Mouse (Mus musculus): Measurements from ENCODE around the gene Tmem163. TPM values are rescaled to one million over a fixed set of nuclear protein-coding genes. Genes with fewer than 3 reads are reported as not detected.

Gene Tmem163
- total RNA-seq, 1 experiment from 2014 or later: 12.4 TPM

GRCm38 (mm10) chr1:127464041-127464440 is 215.3 kb downstream of the Tmem163 start:
- no peak for ATAC-seq (replicated peaks; ENCODE audit: insufficient number of reproducible peaks, low FRiP score, low TSS enrichment, poor library complexity, severe bottlenecking)

DNA sequence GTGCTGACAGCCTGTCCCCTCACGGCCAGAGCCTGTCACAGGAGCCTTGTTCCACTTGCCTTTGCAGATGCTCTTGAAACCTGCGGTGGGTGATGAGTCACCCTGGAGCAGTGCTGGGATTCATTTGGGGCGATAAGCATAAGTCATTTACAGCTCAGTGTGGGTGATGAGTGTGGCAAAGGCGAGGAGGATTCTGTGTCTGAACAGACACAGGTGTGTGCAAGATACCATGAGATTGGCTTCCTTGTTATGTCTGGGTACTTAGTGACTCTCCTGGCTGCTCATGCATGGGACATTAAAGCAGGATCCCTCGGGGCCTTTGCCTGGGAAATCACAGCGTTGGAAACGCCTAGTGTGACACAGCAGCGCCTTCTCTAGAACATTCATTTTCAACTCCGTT is 218.3 kb downstream of the Tmem163 start:
- ATAC-seq (replicated peaks; ENCODE audit: insufficient number of reproducible peaks, low FRiP score, low TSS enrichment, poor library complexity, severe bottlenecking): no peak

DNA sequence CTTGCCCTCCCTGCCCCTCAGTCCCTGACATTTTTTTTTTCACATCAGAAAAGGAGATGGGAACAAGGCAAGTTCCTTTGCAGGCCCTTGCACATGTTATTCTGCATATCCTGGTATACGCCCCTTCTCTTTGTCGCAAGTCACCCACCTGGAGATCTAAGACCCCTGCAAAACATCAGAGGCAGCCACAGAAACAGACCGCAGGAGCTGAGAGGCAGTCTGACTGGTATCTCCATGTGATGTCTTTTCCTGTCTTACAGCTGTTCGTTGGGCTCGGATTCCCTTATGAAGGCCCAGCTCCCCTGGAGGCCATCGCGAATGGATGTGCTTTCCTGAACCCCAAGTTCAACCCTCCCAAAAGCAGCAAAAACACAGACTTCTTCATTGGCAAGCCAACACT is 219.8 kb downstream of the Tmem163 start:
- no peak for ATAC-seq (replicated peaks; ENCODE audit: insufficient number of reproducible peaks, low FRiP score, low TSS enrichment, poor library complexity, severe bottlenecking)

GRCm38 (mm10) chr1:127459015-127459451 is 220.3 kb downstream of the Tmem163 start:
- ATAC-seq (replicated peaks; ENCODE audit: insufficient number of reproducible peaks, low FRiP score, low TSS enrichment, poor library complexity, severe bottlenecking): no peak

- ATAC-seq (replicated peaks; ENCODE audit: insufficient number of reproducible peaks, low FRiP score, low TSS enrichment, poor library complexity, severe bottlenecking): no peak
Measured at GRCm38 (mm10) chr1:127453397-127453796, 226.0 kb downstream of the Tmem163 start.

DNA sequence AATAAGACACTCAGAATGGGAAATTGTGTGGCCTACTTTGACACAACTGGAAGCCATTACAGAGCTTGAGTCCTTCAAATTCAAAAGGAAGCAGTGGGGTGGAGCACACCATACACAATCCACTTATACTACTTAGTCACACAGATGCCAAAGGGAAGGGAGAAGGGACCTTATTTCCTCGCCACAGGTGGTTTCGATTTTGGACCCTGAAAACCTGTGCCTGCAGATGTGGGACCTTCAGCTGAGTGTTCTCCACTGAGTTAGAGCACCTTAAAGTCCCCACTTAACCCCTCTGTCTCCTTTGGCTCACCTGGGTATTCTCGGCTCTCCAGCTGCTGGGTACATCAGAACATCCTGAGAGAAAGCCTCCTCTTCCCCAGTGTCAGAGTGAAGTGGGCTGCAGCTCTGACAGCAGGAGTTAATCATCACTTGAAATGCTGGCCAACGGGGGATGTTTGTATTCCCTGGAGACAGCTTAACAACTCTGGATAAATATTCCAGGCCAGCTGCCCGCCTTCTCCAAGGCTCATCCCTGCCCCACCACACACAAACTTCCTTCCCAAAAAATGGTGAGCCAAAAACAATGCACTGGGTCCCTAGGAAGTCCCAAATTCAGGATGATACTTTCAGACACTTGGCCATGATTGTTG is 234.4 kb downstream of the Tmem163 start:
- ATAC-seq (replicated peaks; ENCODE audit: insufficient number of reproducible peaks, low FRiP score, low TSS enrichment, poor library complexity, severe bottlenecking): no peak

- ATAC-seq (replicated peaks; ENCODE audit: insufficient number of reproducible peaks, low FRiP score, low TSS enrichment, poor library complexity, severe bottlenecking): no peak
Measured at GRCm38 (mm10) chr1:127442880-127443877, 236.2 kb downstream of the Tmem163 start.

DNA sequence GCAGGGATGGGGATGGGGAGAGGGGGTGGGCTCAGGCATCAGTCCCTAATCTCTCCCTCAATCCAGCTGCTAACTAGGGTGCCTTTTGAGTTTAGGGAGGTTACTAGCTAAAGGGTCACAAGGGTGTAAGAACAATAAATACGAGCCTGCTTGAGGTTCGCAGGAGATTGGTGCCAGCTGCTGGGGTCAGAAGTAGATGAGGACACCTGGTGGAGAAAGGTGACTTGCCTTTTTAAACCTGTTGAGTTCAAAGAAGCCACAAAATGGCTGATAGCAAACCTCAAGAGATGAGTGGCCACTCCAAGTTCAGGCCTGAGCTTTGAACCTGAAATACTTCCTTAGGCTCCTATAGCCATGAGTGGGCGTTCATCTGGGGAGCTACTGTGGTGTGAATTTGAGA is 237.6 kb downstream of the Tmem163 start:
- no peak for ATAC-seq (replicated peaks; ENCODE audit: insufficient number of reproducible peaks, low FRiP score, low TSS enrichment, poor library complexity, severe bottlenecking)

DNA sequence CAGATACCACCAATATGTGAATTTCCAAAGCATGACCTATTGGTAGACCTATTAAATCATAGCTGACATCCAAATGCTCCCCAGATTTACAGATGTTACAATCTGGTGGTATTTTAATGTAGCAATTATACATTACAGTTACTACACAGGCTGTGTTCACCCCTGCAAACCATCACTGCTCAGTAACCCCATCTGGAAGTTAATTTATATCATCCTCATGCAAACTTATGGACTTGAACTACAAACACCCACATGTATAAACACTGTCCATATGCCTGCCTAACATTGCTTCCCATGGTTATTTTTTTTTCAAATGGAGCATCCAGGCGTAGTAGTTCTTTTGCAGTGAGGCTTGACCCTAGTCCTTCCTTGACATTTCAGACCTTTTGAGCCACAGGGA is 238.3 kb downstream of the Tmem163 start:
- no peak for ATAC-seq (replicated peaks; ENCODE audit: insufficient number of reproducible peaks, low FRiP score, low TSS enrichment, poor library complexity, severe bottlenecking)

- ATAC-seq (replicated peaks; ENCODE audit: insufficient number of reproducible peaks, low FRiP score, low TSS enrichment, poor library complexity, severe bottlenecking): no peak
Measured at GRCm38 (mm10) chr1:127439452-127439891, 239.9 kb downstream of the Tmem163 start.

DNA sequence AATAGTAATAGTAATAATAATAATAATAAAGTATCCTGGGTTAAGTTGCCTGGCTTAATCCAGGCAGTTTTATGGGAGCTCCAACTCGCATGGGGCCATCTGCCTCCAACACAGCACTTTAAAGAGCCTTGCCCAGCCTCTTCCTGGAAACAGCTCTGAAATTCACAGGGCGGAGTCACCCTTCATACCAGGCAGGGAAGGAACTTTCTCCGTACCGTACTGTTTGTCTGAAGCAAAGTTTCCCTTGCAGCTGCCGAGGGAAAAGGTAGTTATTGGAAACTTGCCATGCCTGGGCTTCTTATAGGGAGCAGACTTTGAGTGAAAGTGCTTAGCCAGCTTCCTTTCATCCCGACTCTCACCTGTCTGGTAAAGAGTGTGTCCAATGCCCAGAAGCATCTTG is 242.3 kb downstream of the Tmem163 start:
- ATAC-seq (replicated peaks; ENCODE audit: insufficient number of reproducible peaks, low FRiP score, low TSS enrichment, poor library complexity, severe bottlenecking): no peak

Other genes starting within 250 kb of the Tmem163 start
- 0.67 TPM in 1 of 3 replicates, not detected in the others for gene Acmsd, start 49.9 kb upstream of the Tmem163 start, total RNA-seq (2017)
- 50.1 to 88.9 TPM (median 52.7 TPM) in 3 replicates for gene Ccnt2, start 94.6 kb upstream of the Tmem163 start, total RNA-seq (2017)
- gene Map3k19, start 175.5 kb upstream of the Tmem163 start, total RNA-seq (2017): 0.19 to 1.3 TPM (median 0.78 TPM) in 3 replicates
- gene Rab3gap1, start 189.2 kb upstream of the Tmem163 start, total RNA-seq (2017): 48.1 to 66.4 TPM (median 49.2 TPM) in 3 replicates